Mouse (Mus musculus) lung, embryonic 16.5 days (tissue): ENCODE measurements at regions not wholly inside any gene's neighbourhood (a gene's known extent, or its start where the extent isn't known, plus 50 kb on each side); places are given as distances from the start of the nearest gene placed in this dataset.

Source experiments
- ATAC-seq: fragments of 200-750 bp; cut with Nextera tagmentation; 2 replicates; pipeline ENCODE4 v1.8.0; 2017; ENCODE audit warnings: low read depth, mild to moderate bottlenecking, moderate library complexity
- H3K27ac ChIP-seq: fragments of 300-500 bp; sonication (generic); 2 replicates; pipeline ENCODE4 v1.5.1; 2014; ENCODE audit warnings: mild to moderate bottlenecking, control low read depth, low read length
- H3K27me3 ChIP-seq: fragments of 300-500 bp; sonication (generic); 2 replicates; pipeline ENCODE4 v1.6.1; 2014; ENCODE audit warnings: low read depth, low read length, mixed read lengths; ENCODE audit not compliant: control insufficient read depth, insufficient read depth
- H3K36me3 ChIP-seq: fragments of 300-500 bp; sonication (generic); 2 replicates; pipeline ENCODE4 v1.6.1; 2014; ENCODE audit warnings: low read length; ENCODE audit not compliant: control insufficient read depth, insufficient read depth
- H3K4me1 ChIP-seq: fragments of 300-500 bp; sonication (generic); replicated peaks from 2 replicates; pipeline ENCODE4 v1.6.1; 2014; ENCODE audit warnings: low read length, mixed read lengths; ENCODE audit not compliant: control insufficient read depth, insufficient read depth
- H3K4me2 ChIP-seq: fragments of 300-500 bp; sonication (generic); 2 replicates; pipeline ENCODE4 v1.6.1; 2014; ENCODE audit warnings: low read depth, low read length, control low read depth
- H3K4me3 ChIP-seq: fragments of 300-500 bp; sonication (generic); 2 replicates; pipeline ENCODE4 v1.5.1; 2014; ENCODE audit warnings: mild to moderate bottlenecking, low read length, control low read depth
- H3K9ac ChIP-seq: fragments of 300-500 bp; sonication (generic); 2 replicates; pipeline ENCODE4 v1.6.1; 2014; ENCODE audit warnings: low read length, control low read depth
- H3K9me3 ChIP-seq: fragments of 300-500 bp; sonication (generic); 2 replicates; pipeline ENCODE4 v1.6.1; 2016; ENCODE audit warnings: low read length; ENCODE audit not compliant: control insufficient read depth
- WGBS: fragments of 180-500 bp; shearing (Covaris S2); extraction: QIAGEN DNeasy Blood & Tissue Kit; methylation state at CpG from one replicate; pipeline ENCODE4 v1.1.7; 2014; 5-methylcytosine and 5-hydroxymethylcytosine counted together

- no peak overlapping the region; the same call in 1 of the 2 replicates for H3K4me2 ChIP-seq
Observed at GRCm38 (mm10) chr8:26226612-26227528, 107.5 kb downstream of the Gm45692 start.

GRCm38 (mm10) chr8:26227529-26227895 is 108.2 kb downstream of the Gm45692 start:
- Histone ChIP-seq H3K27me3 (no peaks in the 10 kb centered on the region), H3K4me3 (no peak overlapping the region), H3K27ac (no peak overlapping the region), H3K9ac (no peak overlapping the region), H3K4me2 (no peak overlapping the region), H3K36me3 (no peaks in the 10 kb centered on the region), H3K9me3 (no peaks in the 10 kb centered on the region), H3K4me1 (0 out of 2 replicates have a peak, but pooled peaks cover 4% of the 10 kb centered on the region)
- ATAC-seq = no peak
- 37% methylated on average over 5 of the region's 5 CpGs for WGBS

More at GRCm38 (mm10) chr8:26226612-26227528, 107.5 kb downstream of the Gm45692 start:
- 30% methylated on average over 30 of the region's 30 CpGs for WGBS
- Histone ChIP-seq H3K4me1 (0 out of 2 replicates have a peak, but pooled peaks cover 4% of the 10 kb centered on the region), H3K9me3 (no peaks in the 10 kb centered on the region), H3K36me3 (no peaks in the 10 kb centered on the region), H3K27me3 (no peaks in the 10 kb centered on the region), H3K9ac (no peak overlapping the region), H3K4me3 (no peak overlapping the region), H3K27ac (no peak overlapping the region)
- ATAC-seq = no peak

GRCm38 (mm10) chr8:26229548-26229947 is 110.2 kb downstream of the Gm45692 start:
- WGBS = 72% methylated on average over 8 of the region's 8 CpGs
- Histone ChIP-seq H3K36me3 (no peaks in the 10 kb centered on the region), H3K4me3 (no peak overlapping the region), H3K9me3 (no peaks in the 10 kb centered on the region), H3K4me2 (no peak overlapping the region), H3K27me3 (no peaks in the 10 kb centered on the region), H3K27ac (no peak overlapping the region), H3K4me1 (0 out of 2 replicates have a peak, but pooled peaks cover 4% of the 10 kb centered on the region), H3K9ac (no peak overlapping the region)
- ATAC-seq = no peak

- ATAC-seq = no peak
- 88% methylated on average over 2 of the region's 2 CpGs for WGBS
- no peak overlapping the region for H3K9ac ChIP-seq
- H3K36me3 ChIP-seq = no peaks in the 10 kb centered on the region
- H3K9me3 ChIP-seq = no peaks in the 10 kb centered on the region
- no peaks in the 10 kb centered on the region for H3K27me3 ChIP-seq
- no peak overlapping the region for H3K4me3 ChIP-seq
- H3K4me2 ChIP-seq = no peak overlapping the region
- H3K4me1 ChIP-seq = peaks cover 3% of the 10 kb centered on the region; the same call in 1 of the 2 replicates
- no peak overlapping the region for H3K27ac ChIP-seq
Observed at GRCm38 (mm10) chr8:26239075-26239474, 119.7 kb downstream of the Gm45692 start.

- peak; percentile 72 for ATAC-seq
Observed at GRCm38 (mm10) chr8:26239604-26240003, 120.3 kb downstream of the Gm45692 start.

GRCm38 (mm10) chr8:26243743-26244142 is 124.4 kb downstream of the Gm45692 start:
- ATAC-seq = peak; percentile 68
- no peak overlapping the region for H3K4me2 ChIP-seq
- no peaks in the 10 kb centered on the region for H3K27me3 ChIP-seq
- no peak overlapping the region for H3K9ac ChIP-seq
- H3K9me3 ChIP-seq = no peaks in the 10 kb centered on the region
- no peak overlapping the region for H3K4me3 ChIP-seq
- 36% methylated on average over 4 of the region's 4 CpGs for WGBS
- no peaks in the 10 kb centered on the region for H3K36me3 ChIP-seq
- no peak overlapping the region for H3K27ac ChIP-seq
- peaks cover 3% of the 10 kb centered on the region; the same call in 1 of the 2 replicates for H3K4me1 ChIP-seq

More at GRCm38 (mm10) chr8:26239604-26240003, 120.3 kb downstream of the Gm45692 start:
- Histone ChIP-seq H3K4me1 (peaks cover 3% of the 10 kb centered on the region; the same call in 1 of the 2 replicates), H3K27me3 (no peaks in the 10 kb centered on the region), H3K36me3 (no peaks in the 10 kb centered on the region), H3K9ac (no peak overlapping the region), H3K4me3 (no peak overlapping the region), H3K27ac (0 out of 2 replicates have a peak overlapping the region, but pooled peaks have one; percentile 22), H3K9me3 (no peaks in the 10 kb centered on the region), H3K4me2 (no peak overlapping the region)
- WGBS = 40% methylated on average over 4 of the region's 4 CpGs

GRCm38 (mm10) chr8:26244308-26244707 is 125.0 kb downstream of the Gm45692 start:
- Histone ChIP-seq H3K9me3 (no peaks in the 10 kb centered on the region), H3K36me3 (no peaks in the 10 kb centered on the region), H3K9ac (no peak overlapping the region), H3K27ac (no peak overlapping the region), H3K4me1 (peaks cover 3% of the 10 kb centered on the region; the same call in 1 of the 2 replicates), H3K4me3 (no peak overlapping the region), H3K4me2 (no peak overlapping the region), H3K27me3 (no peaks in the 10 kb centered on the region)
- 70% methylated on average over 5 of the region's 5 CpGs for WGBS
- no peak for ATAC-seq

- H3K27me3 ChIP-seq = no peaks in the 10 kb centered on the region
- H3K4me2 ChIP-seq = no peak overlapping the region
- ATAC-seq = no peak
- H3K4me3 ChIP-seq = no peak overlapping the region
- no peaks in the 10 kb centered on the region for H3K4me1 ChIP-seq
- WGBS = 32% methylated on average over 6 of the region's 6 CpGs
- no peak overlapping the region for H3K9ac ChIP-seq
- no peaks in the 10 kb centered on the region for H3K36me3 ChIP-seq
- peaks cover 6% of the 10 kb centered on the region for H3K9me3 ChIP-seq
- no peak overlapping the region for H3K27ac ChIP-seq
Observed at GRCm38 (mm10) chr8:26255191-26255669, 135.9 kb downstream of the Gm45692 start.

- no peak overlapping the region for H3K9ac ChIP-seq
- ATAC-seq = no peak
- no peaks in the 10 kb centered on the region for H3K36me3 ChIP-seq
- WGBS = 37% methylated on average over 5 of the region's 5 CpGs
- H3K4me3 ChIP-seq = no peak overlapping the region
- no peak overlapping the region for H3K4me2 ChIP-seq
- H3K27ac ChIP-seq = no peak overlapping the region
- no peaks in the 10 kb centered on the region for H3K4me1 ChIP-seq
- no peaks in the 10 kb centered on the region for H3K9me3 ChIP-seq
- no peaks in the 10 kb centered on the region for H3K27me3 ChIP-seq
Observed at GRCm38 (mm10) chr8:26260294-26260693, 141.0 kb downstream of the Gm45692 start.
